Mouse (Mus musculus): ENCODE data around the gene Acin1.

Acin1 gene

GRCm38 (mm10) chr14:54696752-54697151, 10.0 kb upstream of the Acin1 start:
- no peak for DNase-seq

- no peak for DNase-seq
These were observed 8.3 kb upstream of the Acin1 start for GRCm38 (mm10) chr14:54695042-54695441.

GRCm38 (mm10) chr14:54687251-54687650, 520 bp upstream of the Acin1 start:
- no peak for DNase-seq

GRCm38 (mm10) chr14:54686063-54686521, 639 bp downstream of the Acin1 start, which contains the start of gene 1700123O20Rik:
TSS of gene 1700123O20Rik (plus strand) at chr14:54686216.
- no peak for DNase-seq

GRCm38 (mm10) chr14:54685471-54685870, 1.3 kb downstream of the Acin1 start:
- DNase-seq = no peak

- DNase-seq = no peak
These were observed 4.3 kb downstream of the Acin1 start for GRCm38 (mm10) chr14:54682396-54682795.

GRCm38 (mm10) chr14:54678657-54679304, 8.0 kb downstream of the Acin1 start:
- DNase-seq = no peak

GRCm38 (mm10) chr14:54676290-54676689, 10.4 kb downstream of the Acin1 start:
- no peak for DNase-seq

GRCm38 (mm10) chr14:54674317-54674716, 12.4 kb downstream of the Acin1 start:
- DNase-seq = no peak

- DNase-seq = no peak
These were observed 17.4 kb downstream of the Acin1 start for GRCm38 (mm10) chr14:54669381-54669780.

- no peak for DNase-seq
These were observed 22.1 kb downstream of the Acin1 start for GRCm38 (mm10) chr14:54664477-54665222.

GRCm38 (mm10) chr14:54660009-54660408, 26.7 kb downstream of the Acin1 start:
- DNase-seq = no peak

GRCm38 (mm10) chr14:54653496-54653895, 33.2 kb downstream of the Acin1 start:
- DNase-seq = peak; percentile 79

GRCm38 (mm10) chr14:54652787-54653186, 33.9 kb downstream of the Acin1 start:
- no peak for DNase-seq

- DNase-seq = no peak
These were observed 35.2 kb downstream of the Acin1 start for GRCm38 (mm10) chr14:54651556-54651955.

- peak; percentile 85 for DNase-seq
These were observed 35.9 kb downstream of the Acin1 start for GRCm38 (mm10) chr14:54650621-54651454.

GRCm38 (mm10) chr14:54647900-54648299, 38.8 kb downstream of the Acin1 start:
- no peak for DNase-seq

- no peak for DNase-seq
These were observed 39.7 kb downstream of the Acin1 start for GRCm38 (mm10) chr14:54646898-54647636.

GRCm38 (mm10) chr14:54646455-54646854, 40.3 kb downstream of the Acin1 start:
- DNase-seq = no peak

- no peak for DNase-seq
These were observed 42.4 kb downstream of the Acin1 start for GRCm38 (mm10) chr14:54644294-54644693.

GRCm38 (mm10) chr14:54643011-54643410, 43.7 kb downstream of the Acin1 start:
- DNase-seq = no peak

- DNase-seq = no peak
These were observed 44.3 kb downstream of the Acin1 start for GRCm38 (mm10) chr14:54642224-54642944.
